Mouse (Mus musculus): ENCODE data around the gene Camk2d. TPM values are rescaled to one million over a fixed set of nuclear protein-coding genes. Genes with fewer than 3 reads are reported as not detected.

The Camk2d gene
- polyA plus RNA-seq, 1 experiment from 2014 or later: 7.1 TPM

- H3K36me3 ChIP-seq: no peaks in the 10 kb centered on the region
- under 1% methylated on average over 29 of the region's 29 CpGs for WGBS (ENCODE audit: insufficient replicate concordance)
- H3K4me2 ChIP-seq: peak overlapping the region; percentile 91
- H3K4me3 ChIP-seq: peak overlapping the region; percentile 65
- peaks cover 22% of the 10 kb centered on the region for H3K27me3 ChIP-seq (replicated peaks)
- no peak for ATAC-seq
- H3K9ac ChIP-seq: peak overlapping the region; percentile 71
- H3K27ac ChIP-seq: peak overlapping the region; percentile 76; the same call in 1 of the 2 replicates
- H3K4me1 ChIP-seq: peaks cover 10% of the 10 kb centered on the region; the same call in 1 of the 2 replicates
- H3K9me3 ChIP-seq (replicated peaks): no peaks in the 10 kb centered on the region
Measured at GRCm38 (mm10) chr3:126597596-126598328, 1.7 kb downstream of the Camk2d start.

GRCm38 (mm10) chr3:126598329-126598676, 2.2 kb downstream of the Camk2d start:
- no peak overlapping the region for H3K27ac ChIP-seq
- peak overlapping the region; percentile 65 for H3K4me3 ChIP-seq
- peaks cover 22% of the 10 kb centered on the region for H3K27me3 ChIP-seq (replicated peaks)
- 6% methylated on average over 5 of the region's 5 CpGs for WGBS (ENCODE audit: insufficient replicate concordance)
- H3K36me3 ChIP-seq: no peaks in the 10 kb centered on the region
- ATAC-seq: no peak
- peaks cover 10% of the 10 kb centered on the region; the same call in 1 of the 2 replicates for H3K4me1 ChIP-seq
- no peaks in the 10 kb centered on the region for H3K9me3 ChIP-seq (replicated peaks)
- peak overlapping the region; percentile 91 for H3K4me2 ChIP-seq
- no peak overlapping the region; the same call in 1 of the 2 replicates for H3K9ac ChIP-seq

DNA sequence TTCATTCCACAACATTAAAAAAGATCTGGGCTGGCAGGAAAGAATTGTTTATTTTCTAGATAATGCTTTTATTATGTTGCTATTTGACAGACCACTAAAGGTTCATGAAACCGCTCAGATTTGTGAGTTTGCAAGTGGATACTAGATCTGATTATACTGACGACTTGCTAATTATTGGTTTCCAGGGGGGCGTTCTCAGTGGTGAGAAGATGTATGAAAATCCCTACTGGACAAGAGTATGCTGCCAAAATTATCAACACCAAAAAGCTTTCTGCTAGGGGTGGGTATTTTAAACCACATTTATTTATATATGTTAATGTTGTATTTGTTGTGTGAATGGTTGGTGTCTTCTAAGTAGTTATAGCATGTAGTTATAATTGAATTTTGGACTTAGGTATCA, 2.8 kb downstream of the Camk2d start:
- Histone ChIP-seq H3K36me3 (no peaks in the 10 kb centered on the region), H3K4me3 (no peak overlapping the region), H3K27ac (no peak overlapping the region), H3K9ac (no peak overlapping the region), H3K4me1 (peaks cover 10% of the 10 kb centered on the region; the same call in 1 of the 2 replicates), H3K4me2 (no peak overlapping the region), H3K27me3 (replicated peaks) (peaks cover 22% of the 10 kb centered on the region), H3K9me3 (replicated peaks) (no peaks in the 10 kb centered on the region)
- ATAC-seq: no peak
- 54% methylated on average over 3 of the region's 3 CpGs for WGBS (ENCODE audit: insufficient replicate concordance)

DNA sequence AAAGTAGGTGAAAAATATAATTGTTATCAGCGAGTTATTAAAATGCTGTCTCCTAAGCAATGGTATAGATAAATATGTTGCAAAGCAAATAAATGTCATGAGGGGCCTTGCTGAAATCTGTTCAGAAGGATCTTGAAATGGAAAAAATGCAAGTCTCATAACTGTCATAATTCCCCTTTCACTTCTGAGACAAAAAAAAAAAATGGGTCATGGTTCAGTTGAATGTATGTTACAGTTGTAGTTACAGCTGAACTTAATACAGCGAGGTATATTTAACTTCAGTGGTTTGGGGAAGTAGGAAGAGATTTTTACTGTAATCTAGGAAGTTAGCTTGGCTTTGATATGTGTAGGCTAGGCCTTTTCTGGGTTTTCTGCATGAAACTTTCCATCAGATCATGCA, 3.2 kb downstream of the Camk2d start:
- no peak overlapping the region for H3K4me2 ChIP-seq
- no peak overlapping the region for H3K27ac ChIP-seq
- no peaks in the 10 kb centered on the region for H3K9me3 ChIP-seq (replicated peaks)
- no peak for ATAC-seq
- H3K4me3 ChIP-seq: no peak overlapping the region
- 57% methylated on average over 2 of the region's 2 CpGs for WGBS (ENCODE audit: insufficient replicate concordance)
- H3K36me3 ChIP-seq: no peaks in the 10 kb centered on the region
- peaks cover 22% of the 10 kb centered on the region for H3K27me3 ChIP-seq (replicated peaks)
- H3K4me1 ChIP-seq: peaks cover 10% of the 10 kb centered on the region; the same call in 1 of the 2 replicates
- H3K9ac ChIP-seq: no peak overlapping the region

DNA sequence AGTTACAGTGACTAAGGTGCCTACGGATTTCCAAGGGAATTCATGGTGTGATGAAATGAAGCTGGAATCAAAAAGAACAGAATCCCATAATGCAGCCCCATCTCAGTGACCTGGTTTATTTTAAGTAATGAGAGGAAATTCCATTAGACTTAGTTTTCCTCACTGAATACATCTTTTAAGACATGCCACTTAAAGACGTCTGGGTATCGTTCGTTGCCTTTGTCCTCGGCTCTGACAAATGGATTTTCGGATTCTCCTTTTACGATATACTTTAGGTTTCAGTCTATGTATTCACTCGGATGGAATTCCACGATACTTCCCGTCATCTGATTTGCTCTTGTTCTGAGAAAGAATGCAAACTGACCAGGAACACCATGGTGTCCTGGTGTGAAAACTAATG, 3.8 kb downstream of the Camk2d start:
- Histone ChIP-seq H3K36me3 (no peaks in the 10 kb centered on the region), H3K27me3 (replicated peaks) (peaks cover 22% of the 10 kb centered on the region), H3K9ac (no peak overlapping the region), H3K4me2 (no peak overlapping the region), H3K4me3 (no peak overlapping the region), H3K9me3 (replicated peaks) (no peaks in the 10 kb centered on the region), H3K4me1 (peaks cover 10% of the 10 kb centered on the region; the same call in 1 of the 2 replicates), H3K27ac (no peak overlapping the region)
- WGBS (ENCODE audit: insufficient replicate concordance): 75% methylated on average over 10 of the region's 10 CpGs
- no peak for ATAC-seq

DNA sequence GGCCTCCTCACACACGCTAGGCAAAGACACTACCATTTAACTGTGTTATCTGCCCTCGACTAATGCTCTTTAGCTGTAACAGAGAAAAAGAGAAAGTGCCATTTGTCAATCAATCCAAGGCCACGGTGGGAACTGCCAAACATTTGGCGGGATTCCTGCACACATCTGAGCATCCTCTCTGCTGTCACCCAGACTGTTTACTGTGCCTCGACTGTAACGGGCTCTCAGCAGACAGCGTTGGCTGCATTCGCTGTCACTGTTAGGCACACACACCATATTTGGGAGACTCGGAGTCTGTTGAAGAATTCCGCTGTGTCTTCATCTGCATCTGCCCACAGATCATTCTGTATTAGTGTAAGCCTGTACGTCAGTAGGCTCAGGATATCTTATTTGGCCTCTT, 6.7 kb downstream of the Camk2d start:
- WGBS (ENCODE audit: insufficient replicate concordance): 64% methylated on average over 11 of the region's 11 CpGs
- ATAC-seq: no peak
- H3K4me2 ChIP-seq: no peak overlapping the region

DNA sequence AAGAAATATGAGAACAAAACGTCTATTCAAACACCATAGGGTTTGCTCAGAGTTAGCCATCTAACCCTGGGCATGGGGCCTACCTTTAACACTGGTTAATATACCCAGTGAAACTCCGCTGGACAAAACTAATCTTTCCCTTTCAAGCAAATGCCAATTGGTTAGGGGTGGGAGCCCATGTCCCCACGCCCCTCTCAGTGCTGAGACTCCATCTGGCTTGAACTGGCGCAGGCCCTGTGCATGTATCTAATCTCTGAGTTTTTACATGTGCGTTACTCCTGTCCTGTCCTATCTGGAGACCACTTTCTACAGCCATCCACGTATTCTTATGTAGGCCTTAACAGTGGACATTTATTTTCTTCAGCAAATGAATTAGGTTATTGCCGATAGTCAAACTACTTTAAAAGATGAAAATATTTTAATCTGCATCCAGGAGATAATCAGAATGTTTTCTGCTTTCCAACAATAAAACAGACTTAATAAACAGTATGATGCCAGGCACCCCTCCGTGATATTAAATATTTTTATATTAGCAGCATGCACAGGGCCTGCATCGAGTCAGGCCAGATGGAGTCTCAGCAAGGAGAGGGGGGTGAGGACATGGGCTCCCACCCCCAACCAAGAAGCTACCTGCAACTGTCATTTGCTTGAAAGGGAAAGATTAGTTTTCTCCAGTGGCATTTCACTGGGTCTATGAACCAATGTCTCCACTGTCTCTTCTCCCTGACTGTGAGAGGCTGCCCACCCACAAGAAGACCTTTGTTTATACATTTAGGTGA, 8.7 kb downstream of the Camk2d start:
- H3K9me3 ChIP-seq (replicated peaks): no peaks in the 10 kb centered on the region
- H3K4me1 ChIP-seq: no peaks in the 10 kb centered on the region; the same call in 1 of the 2 replicates
- H3K4me2 ChIP-seq: no peak overlapping the region
- ATAC-seq: no peak
- H3K4me3 ChIP-seq: no peak overlapping the region
- H3K27me3 ChIP-seq (replicated peaks): no peaks in the 10 kb centered on the region
- no peak overlapping the region for H3K27ac ChIP-seq
- H3K36me3 ChIP-seq: no peaks in the 10 kb centered on the region
- WGBS (ENCODE audit: insufficient replicate concordance): 73% methylated on average over 9 of the region's 9 CpGs
- no peak overlapping the region for H3K9ac ChIP-seq

More for the DNA sequence above, 6.7 kb downstream of the Camk2d start:
- peaks cover 8% of the 10 kb centered on the region for H3K27me3 ChIP-seq (replicated peaks)
- no peak overlapping the region for H3K27ac ChIP-seq
- no peak overlapping the region for H3K4me3 ChIP-seq
- no peak overlapping the region for H3K9ac ChIP-seq
- peaks cover 7% of the 10 kb centered on the region; the same call in 1 of the 2 replicates for H3K4me1 ChIP-seq
- no peaks in the 10 kb centered on the region for H3K9me3 ChIP-seq (replicated peaks)
- H3K36me3 ChIP-seq: no peaks in the 10 kb centered on the region

DNA sequence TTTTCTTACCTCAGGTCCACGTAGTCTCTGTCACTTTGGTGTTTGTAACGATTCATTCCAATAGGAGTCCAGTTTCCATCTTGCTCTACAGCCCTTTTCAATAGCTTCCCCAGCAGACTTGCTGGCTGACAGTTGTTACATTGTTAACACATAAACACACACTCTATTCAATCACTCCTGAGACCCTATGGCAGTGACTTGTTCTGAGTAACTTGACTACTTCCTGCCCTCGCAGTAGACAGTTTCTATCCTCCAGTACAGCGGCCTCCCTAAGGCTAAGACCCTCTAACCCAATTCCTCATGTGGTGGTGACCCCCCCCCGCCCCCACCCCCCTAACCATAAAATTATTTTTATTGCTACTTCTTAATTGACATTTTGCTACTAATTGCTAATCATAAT, 13.2 kb downstream of the Camk2d start:
- no peak overlapping the region for H3K4me3 ChIP-seq
- no peak overlapping the region for H3K27ac ChIP-seq
- no peak overlapping the region for H3K4me2 ChIP-seq
- 26% methylated on average over 5 of the region's 5 CpGs for WGBS (ENCODE audit: insufficient replicate concordance)
- peaks cover 5% of the 10 kb centered on the region for H3K4me1 ChIP-seq
- no peaks in the 10 kb centered on the region for H3K9me3 ChIP-seq (replicated peaks)
- no peak for ATAC-seq
- no peaks in the 10 kb centered on the region for H3K36me3 ChIP-seq
- H3K9ac ChIP-seq: no peak overlapping the region
- no peaks in the 10 kb centered on the region; the same call in 1 of the 2 replicates for H3K27me3 ChIP-seq (replicated peaks)

DNA sequence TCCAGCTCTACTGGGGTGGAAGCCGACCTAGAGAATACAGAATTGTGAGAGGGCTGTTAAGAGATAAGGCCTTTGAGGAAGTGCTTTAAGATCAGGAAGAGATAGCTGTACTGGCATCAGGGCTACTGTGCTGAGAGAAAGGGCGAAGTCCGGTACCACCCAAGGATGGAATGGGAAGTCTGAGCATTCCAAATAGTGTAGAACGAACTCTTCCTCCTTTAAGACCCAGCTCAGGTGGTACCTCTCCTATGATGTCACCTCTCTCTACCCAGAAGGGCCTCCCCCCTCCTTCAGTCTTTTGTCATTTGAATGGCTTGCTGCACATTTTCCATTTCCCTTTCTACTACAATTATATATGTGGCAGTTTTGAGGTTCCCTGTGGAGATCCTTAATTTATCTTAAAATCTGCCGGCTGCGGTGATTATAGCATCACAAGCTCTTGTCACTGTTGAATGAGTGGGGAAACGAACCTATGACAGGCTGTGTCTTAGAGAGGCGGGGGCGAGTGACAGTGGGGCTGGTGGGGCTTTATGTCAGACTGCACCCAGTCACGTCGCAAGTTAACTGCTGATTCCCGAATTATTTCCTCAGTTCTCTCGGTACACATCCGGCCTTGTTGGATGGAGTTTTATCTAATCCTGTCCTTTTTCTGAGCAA, 13.8 kb downstream of the Camk2d start:
- ATAC-seq: 0 out of 2 replicates have a peak, but pooled peaks have one; percentile 27
- H3K9me3 ChIP-seq (replicated peaks): no peaks in the 10 kb centered on the region
- no peaks in the 10 kb centered on the region; the same call in 1 of the 2 replicates for H3K27me3 ChIP-seq (replicated peaks)
- no peak overlapping the region for H3K27ac ChIP-seq
- no peak overlapping the region for H3K9ac ChIP-seq
- WGBS (ENCODE audit: insufficient replicate concordance): 17% methylated on average over 14 of the region's 14 CpGs
- H3K4me3 ChIP-seq: no peak overlapping the region
- no peak overlapping the region for H3K4me2 ChIP-seq
- no peaks in the 10 kb centered on the region for H3K36me3 ChIP-seq
- H3K4me1 ChIP-seq: peaks cover 5% of the 10 kb centered on the region

GRCm38 (mm10) chr3:126611624-126612023, 15.5 kb downstream of the Camk2d start:
- H3K4me2 ChIP-seq: 0 out of 2 replicates have a peak overlapping the region, but pooled peaks have one; percentile 4
- H3K4me3 ChIP-seq: no peak overlapping the region
- H3K36me3 ChIP-seq: no peaks in the 10 kb centered on the region
- no peak overlapping the region for H3K27ac ChIP-seq
- H3K4me1 ChIP-seq: peaks cover 5% of the 10 kb centered on the region
- ATAC-seq: no peak
- no peaks in the 10 kb centered on the region; the same call in 1 of the 2 replicates for H3K27me3 ChIP-seq (replicated peaks)
- WGBS (ENCODE audit: insufficient replicate concordance): 8% methylated on average over 7 of the region's 7 CpGs
- no peaks in the 10 kb centered on the region for H3K9me3 ChIP-seq (replicated peaks)
- H3K9ac ChIP-seq: no peak overlapping the region

GRCm38 (mm10) chr3:126612748-126613509, 16.8 kb downstream of the Camk2d start:
- Histone ChIP-seq H3K4me2 (no peak overlapping the region), H3K4me1 (peaks cover 5% of the 10 kb centered on the region), H3K27ac (no peak overlapping the region), H3K9me3 (replicated peaks) (no peaks in the 10 kb centered on the region), H3K27me3 (replicated peaks) (no peaks in the 10 kb centered on the region; the same call in 1 of the 2 replicates), H3K9ac (no peak overlapping the region), H3K4me3 (no peak overlapping the region), H3K36me3 (no peaks in the 10 kb centered on the region)
- ATAC-seq: no peak
- WGBS (ENCODE audit: insufficient replicate concordance): 42% methylated on average over 4 of the region's 4 CpGs

All from liver, embryonic 12.5 days (tissue).